Mouse (Mus musculus) myocyte (in vitro differentiated cells): Measurements from ENCODE around the gene Foxd4.

Experiments used
- E2F4 ChIP-seq: IDR thresholded peaks from one replicate; pipeline ENCODE4 v1.6.1; 2011; ENCODE audit warnings: mild to moderate bottlenecking, control low read depth, moderate library complexity; ENCODE audit not compliant: insufficient read depth
- MAX ChIP-seq: IDR thresholded peaks from one replicate; pipeline ENCODE4 v1.6.1; 2011; ENCODE audit warnings: low read depth, mild to moderate bottlenecking, control low read depth
- MYOD1 ChIP-seq, 3 experiments: IDR thresholded peaks; one replicate each; pipeline ENCODE4 v1.6.1; 2011; ENCODE audit warnings: control low read depth in 2 of 3, low read depth in 2 of 3, mild to moderate bottlenecking in 2 of 3, moderate library complexity in 1 of 3; ENCODE audit not compliant: insufficient read length in 2 of 3, control insufficient read depth in 1 of 3
- POLR2A ChIP-seq: IDR thresholded peaks from one replicate; pipeline ENCODE4 v1.6.1; 2011; ENCODE audit warnings: low read depth, mild to moderate bottlenecking, control low read depth, moderate library complexity; ENCODE audit not compliant: insufficient read length
- POLR2AphosphoS2 ChIP-seq: IDR thresholded peaks from one replicate; pipeline ENCODE4 v1.6.1; 2011; ENCODE audit warnings: low read depth, control low read depth; ENCODE audit not compliant: insufficient read length
- TCF12 ChIP-seq: IDR thresholded peaks from one replicate; pipeline ENCODE4 v1.6.1; 2011; ENCODE audit warnings: mild to moderate bottlenecking, control low read depth; ENCODE audit not compliant: poor library complexity, insufficient read depth, severe bottlenecking
- TCF3 ChIP-seq: IDR thresholded peaks from one replicate; pipeline ENCODE4 v1.6.1; 2011; ENCODE audit warnings: low read depth, control low read depth; ENCODE audit not compliant: insufficient read length
- USF1 ChIP-seq: IDR thresholded peaks from one replicate; pipeline ENCODE4 v1.6.1; 2011; ENCODE audit warnings: low read depth, mild to moderate bottlenecking, control low read depth, moderate library complexity

DNA sequence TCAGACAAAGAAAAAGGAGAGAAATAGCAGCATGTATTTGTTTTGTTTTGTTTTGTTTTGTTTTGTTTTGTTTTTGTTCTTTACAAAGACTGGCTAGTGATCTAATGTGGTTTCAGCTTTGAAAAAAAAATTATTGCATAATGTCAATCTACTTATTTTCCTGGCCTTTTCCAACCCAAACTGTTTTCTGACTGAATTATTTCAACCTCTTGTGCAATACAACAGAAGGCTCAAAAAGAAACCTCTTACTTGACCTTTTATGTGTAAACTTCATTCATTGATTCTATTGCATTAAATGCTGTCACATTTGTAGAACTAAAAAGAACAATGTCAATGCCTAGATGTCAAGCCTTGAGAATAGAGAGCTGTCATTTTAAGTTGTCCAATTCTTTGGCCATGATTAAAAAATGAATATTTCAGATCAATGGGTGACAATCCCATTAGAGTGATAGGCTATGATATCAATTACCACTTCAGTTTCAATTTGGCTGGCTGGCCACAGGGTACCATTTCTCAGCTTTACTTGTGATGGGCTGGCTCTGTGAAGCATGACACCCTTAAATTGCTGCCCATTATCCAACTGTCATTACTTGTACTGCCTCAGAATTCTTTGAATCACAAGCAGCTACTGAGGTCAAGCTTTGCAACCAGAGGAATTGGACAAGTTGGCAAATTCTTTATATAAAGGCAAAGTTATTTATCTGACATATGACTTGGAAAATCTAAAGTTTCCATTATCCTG, 44.7 kb upstream of the Foxd4 start:
- TF ChIP-seq MAX (no peak), POLR2A (no peak), TCF12 (no peak), POLR2AphosphoS2 (no peak), USF1 (no peak), TCF3 (no peak), MYOD1 (IDR thresholded peaks at IDR 0.05; ENCODE audit: control insufficient read depth in 1 of 3, insufficient read length in 2 of 3, low read depth in 2 of 3) (no peak), E2F4 (no peak)
